Mouse (Mus musculus) ES-E14 (cell line): ENCODE data around the gene Klc2. TPM values are rescaled to one million over a fixed set of nuclear protein-coding genes. Genes with fewer than 3 reads are reported as not detected.

Source experiments
- DNase-seq: peaks from one replicate; pipeline ENCODE4 v3.0.0-alpha.2; 2013; ENCODE audit warnings: low read depth, low spot score
- H3K27ac ChIP-seq: 2 replicates; pipeline ENCODE4 v1.5.1; 2012; ENCODE audit warnings: low read depth, mild to moderate bottlenecking, low read length, moderate library complexity, mixed read lengths; ENCODE audit not compliant: poor library complexity, insufficient read depth, severe bottlenecking
- H3K36me3 ChIP-seq: 2 replicates; pipeline ENCODE4 v1.6.1; 2012; ENCODE audit warnings: mild to moderate bottlenecking, low read length, moderate library complexity, mixed read lengths; ENCODE audit not compliant: control insufficient read depth, poor library complexity, insufficient read depth, severe bottlenecking
- H3K4me1 ChIP-seq, 2 experiments: fragments of 150-350 bp in 1 of 2; sonication (generic) in 1 of 2; 2 replicates each; pipeline ENCODE4 v1.6.1; 2012; ENCODE audit warnings: low read length in 2 of 2, mild to moderate bottlenecking in 1 of 2, mixed read lengths in 1 of 2; ENCODE audit not compliant: control insufficient read depth in 2 of 2, insufficient read depth in 2 of 2, poor library complexity in 1 of 2
- H3K4me3 ChIP-seq, 2 experiments: fragments of 150-350 bp in 1 of 2; sonication (generic) in 1 of 2; 2 replicates each; pipeline ENCODE4 v1.5.1; 2012; ENCODE audit warnings: low read length in 2 of 2, low read depth in 1 of 2, mild to moderate bottlenecking in 1 of 2, mixed read lengths in 1 of 2; ENCODE audit not compliant: insufficient read depth in 1 of 2, poor library complexity in 1 of 2, severe bottlenecking in 1 of 2
- H3K9ac ChIP-seq: 2 replicates; pipeline ENCODE4 v1.6.1; 2012; ENCODE audit warnings: low read depth, mild to moderate bottlenecking, low read length, mixed read lengths; ENCODE audit not compliant: poor library complexity, insufficient read depth, severe bottlenecking
- H3K9me3 ChIP-seq: fragments of 150-350 bp; sonication (generic); 2 replicates; pipeline ENCODE4 v1.6.1; 2012; ENCODE audit warnings: low read depth, mild to moderate bottlenecking, low read length; ENCODE audit not compliant: control insufficient read depth, insufficient read depth
- CHD2 ChIP-seq: IDR thresholded peaks from 2 replicates; pipeline ENCODE4 v1.6.1; 2014; ENCODE audit warnings: mild to moderate bottlenecking, low read depth, low read length, inconsistent platforms
- HCFC1 ChIP-seq: IDR thresholded peaks from 2 replicates; pipeline ENCODE4 v1.6.1; 2012; ENCODE audit warnings: low read length, inconsistent platforms, borderline replicate concordance; ENCODE audit not compliant: insufficient read depth
- MAFK ChIP-seq: IDR thresholded peaks from 2 replicates; pipeline ENCODE4 v1.6.1; 2014; ENCODE audit warnings: mild to moderate bottlenecking, low read depth, low read length, inconsistent platforms; ENCODE audit not compliant: insufficient read depth
- ZC3H11A ChIP-seq: IDR thresholded peaks from 2 replicates; pipeline ENCODE4 v1.6.1; 2012; ENCODE audit warnings: low read depth, mild to moderate bottlenecking, inconsistent platforms, low read length, borderline replicate concordance
- ZNF384 ChIP-seq: IDR thresholded peaks from 2 replicates; pipeline ENCODE4 v1.6.1; 2012; ENCODE audit warnings: low read depth, low read length, inconsistent platforms
- in situ Hi-C, 2 experiments: fragments of 600-800 bp; cut with MboI; formaldehyde crosslinking; loops; one replicate each; pipeline ENCODE4 v1.15.1; 2025; ENCODE audit warnings: low sequenced_read_pairs in 2 of 2, inconsistent platforms in 1 of 2; ENCODE audit not compliant: unreplicated experiment in 2 of 2
- total RNA-seq: library from RNA; depleted of rRNA; stranded (reverse); fragments of 300-350 nt; gene quantifications from 2 replicates; pipeline ENCODE4 v1.2.3, GENCODE M21; 2012; rRNA removed

Gene Klc2
- total RNA-seq, 1 experiment = 14.7 TPM

- peak overlapping the region in 1 of 2 experiments; percentile 20; a peak in 1 of 4 replicates for H3K4me3 ChIP-seq
- in situ Hi-C loops = no loop called here
- H3K27ac ChIP-seq = peak overlapping the region; percentile 83
- TF ChIP-seq ZC3H11A = no peak
- no peak for TF ChIP-seq MAFK
- TF ChIP-seq ZNF384 = no peak
- no peak for TF ChIP-seq HCFC1
- no peak for TF ChIP-seq CHD2
- peaks cover 4% of the 10 kb centered on the region; the same call in 1 of the 2 replicates for H3K36me3 ChIP-seq
- peak; percentile 77 for DNase-seq
- H3K4me1 ChIP-seq = peaks cover 17 to 51% of the 10 kb centered on the region in 2 experiments
- H3K9ac ChIP-seq = peak overlapping the region; percentile 23; the same call in 1 of the 2 replicates
- H3K9me3 ChIP-seq = no peaks in the 10 kb centered on the region
These were observed 60.2 kb downstream of the Klc2 start for GRCm38 (mm10) chr19:5057876-5058775.

Other genes with a start within 250 kb of the Klc2 start
- 48.4 and 91.8 TPM in 2 replicates for gene Actn3, start 240.7 kb downstream of the Klc2 start, total RNA-seq
- 12.4 and 15.7 TPM in 2 replicates for gene Zdhhc24, start 239.9 kb downstream of the Klc2 start, total RNA-seq
- gene Bbs1, start 211.9 kb downstream of the Klc2 start, total RNA-seq = 5.4 and 6.8 TPM in 2 replicates
- gene Dpp3, start 190.3 kb downstream of the Klc2 start, total RNA-seq = 126 and 143 TPM in 2 replicates
- 0.76 and 2.1 TPM in 2 replicates for gene Peli3, start 175.4 kb downstream of the Klc2 start, total RNA-seq
- 79.8 and 102 TPM in 2 replicates for gene Mrpl11, start 156.4 kb downstream of the Klc2 start, total RNA-seq
- gene Npas4, start 128.2 kb downstream of the Klc2 start, total RNA-seq = 0.05 and 0.09 TPM in 2 replicates
- gene Slc29a2, start 94.7 kb downstream of the Klc2 start, total RNA-seq = 21.0 and 33.4 TPM in 2 replicates
- 14.1 and 27.2 TPM in 2 replicates for gene B4gat1, start 79.7 kb downstream of the Klc2 start, total RNA-seq
- gene AC124502.3, start 79.7 kb downstream of the Klc2 start, total RNA-seq = 3.2 and 4.3 TPM in 2 replicates
- 18.6 and 24.1 TPM in 2 replicates for gene Brms1, start 77.2 kb downstream of the Klc2 start, total RNA-seq
- gene Rin1, start 68.1 kb downstream of the Klc2 start, total RNA-seq = 9.0 and 16.5 TPM in 2 replicates
- gene Cd248, start 50.5 kb downstream of the Klc2 start, total RNA-seq = 4.5 and 9.0 TPM in 2 replicates
- 0.89 and 2.3 TPM in 2 replicates for gene Tmem151a, start 33.0 kb downstream of the Klc2 start, total RNA-seq
- 84.4 and 110 TPM in 2 replicates for gene Yif1a, start 30.0 kb downstream of the Klc2 start, total RNA-seq
- gene Cnih2, start 20.0 kb downstream of the Klc2 start, total RNA-seq = 2.5 and 3.7 TPM in 2 replicates
- 78.5 and 96.9 TPM in 2 replicates for gene Rab1b, start 11.5 kb downstream of the Klc2 start, total RNA-seq
- gene Pacs1, start 154.6 kb upstream of the Klc2 start, total RNA-seq = 5.4 and 7.2 TPM in 2 replicates
- 165 and 175 TPM in 2 replicates for gene Sf3b2, start 176.9 kb upstream of the Klc2 start, total RNA-seq
- gene Gal3st3, start 179.8 kb upstream of the Klc2 start, total RNA-seq = 2.1 and 3.2 TPM in 2 replicates
- not detected in 2 replicates for gene Catsper1, start 217.2 kb upstream of the Klc2 start, total RNA-seq
- gene Cst6, start 231.0 kb upstream of the Klc2 start, total RNA-seq = 1.1 and 2.1 TPM in 2 replicates
- gene Eif1ad, start 248.2 kb upstream of the Klc2 start, total RNA-seq = 101 and 127 TPM in 2 replicates
- 213 and 281 TPM in 2 replicates for gene Banf1, start 248.6 kb upstream of the Klc2 start, total RNA-seq